Mouse (Mus musculus) WW6 (cell line): ENCODE results near the gene Helz.

Experiments used
- DNase-seq: peaks from one replicate; pipeline ENCODE4 v3.0.0-alpha.2; 2013; ENCODE audit warnings: low read depth, low spot score

The Helz gene

GRCm38 (mm10) chr11:107721057-107721456 is 173.3 kb downstream of the Helz start:
- no peak for DNase-seq

DNA sequence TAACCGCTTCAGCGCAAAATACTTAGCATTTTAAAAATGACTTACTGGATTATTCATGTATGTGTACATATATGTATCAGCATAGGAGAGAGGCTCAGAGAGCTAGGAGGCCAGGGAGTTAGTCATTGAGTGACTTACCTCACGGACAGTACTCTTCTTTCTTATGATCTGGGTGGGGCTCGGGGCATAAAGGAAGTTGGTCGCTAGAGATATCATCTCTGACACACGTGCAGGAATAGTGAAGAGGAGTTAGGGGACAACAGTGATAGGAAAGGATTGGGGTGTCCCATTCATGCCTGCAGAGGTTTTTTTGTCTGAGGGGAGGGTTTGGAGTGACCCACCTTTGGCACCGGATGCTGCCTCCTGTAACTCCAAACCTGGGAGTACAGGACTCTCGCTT is 176.9 kb downstream of the Helz start:
- DNase-seq: no peak

DNA sequence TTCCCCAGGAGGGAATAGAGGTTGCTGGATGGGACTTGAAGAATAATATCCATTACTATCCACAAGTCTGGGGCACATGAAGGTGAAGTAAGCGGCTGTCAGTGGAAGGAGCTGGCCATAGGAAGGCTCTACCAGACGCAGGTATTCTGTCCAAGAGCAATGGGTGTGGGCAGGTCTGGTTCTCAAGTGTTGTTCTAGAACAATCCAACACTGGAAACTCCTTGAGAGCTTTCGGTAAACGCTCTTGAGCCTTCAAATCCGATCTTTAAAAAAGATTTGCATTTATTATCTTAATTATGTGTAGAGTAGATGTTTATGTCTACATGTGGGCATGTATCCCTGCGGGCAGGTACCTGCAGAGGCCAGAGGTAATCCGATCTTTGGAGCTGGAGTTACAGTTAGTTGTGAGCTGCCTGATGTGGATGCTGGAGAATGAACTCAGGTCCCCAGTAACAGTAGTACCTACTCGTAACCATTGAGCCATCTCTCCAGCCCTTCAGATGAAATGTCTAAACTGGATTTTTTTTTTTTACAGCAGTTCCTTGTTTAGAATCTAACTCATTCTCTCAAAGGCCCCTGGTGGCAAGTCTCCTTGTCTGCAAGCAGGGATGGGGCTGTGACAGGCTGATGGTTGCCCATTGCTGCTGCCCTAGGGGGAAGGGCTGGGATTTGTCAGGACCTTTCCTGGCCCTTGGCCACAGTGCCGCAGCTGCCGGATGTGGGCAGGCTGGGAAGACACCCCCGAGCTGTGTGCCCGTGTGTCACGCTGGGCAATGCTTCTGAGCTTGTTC is 180.5 kb downstream of the Helz start:
- no peak for DNase-seq

GRCm38 (mm10) chr11:107729141-107729540 is 181.4 kb downstream of the Helz start:
- DNase-seq: no peak

DNA sequence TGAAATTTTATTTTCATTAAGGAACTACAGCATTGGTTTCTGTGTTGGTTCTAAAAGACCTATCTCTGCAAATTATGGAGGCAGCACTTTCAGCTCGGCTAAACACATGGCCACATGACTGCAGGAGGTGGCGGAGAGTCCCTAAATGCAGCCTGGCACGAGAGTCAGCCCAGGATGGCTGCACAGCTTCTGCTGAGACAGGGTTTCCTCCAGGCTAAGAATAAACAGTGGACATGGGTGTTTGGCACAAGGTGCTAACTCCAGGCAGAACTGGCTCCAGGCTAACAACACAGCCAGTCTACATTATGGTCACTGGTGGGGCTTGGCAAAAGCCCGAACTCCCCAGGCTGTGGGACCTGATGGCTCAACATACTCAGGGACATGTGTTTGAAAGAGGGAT is 183.2 kb downstream of the Helz start:
- no peak for DNase-seq

DNA sequence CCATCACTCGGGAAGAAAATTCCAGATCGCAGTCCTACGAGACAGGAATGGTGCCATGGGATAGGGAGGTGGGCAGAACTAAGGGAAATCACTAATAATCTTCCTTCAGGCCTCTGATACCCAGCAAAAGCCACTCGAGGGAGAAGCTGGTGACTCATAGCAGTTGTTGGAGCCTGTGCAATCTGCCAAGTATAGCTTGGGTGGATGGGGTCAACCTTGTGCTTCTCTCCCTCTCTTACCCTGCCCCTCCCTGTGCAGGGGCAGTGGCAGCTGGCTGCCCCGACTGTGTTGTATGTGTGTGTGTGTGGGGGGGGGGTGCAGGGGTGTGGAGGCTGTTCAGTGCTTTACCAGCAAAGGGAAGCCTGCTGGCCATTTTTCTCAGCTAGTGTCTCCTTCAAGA is 183.8 kb downstream of the Helz start:
- DNase-seq: no peak

- DNase-seq: no peak
These were observed 186.4 kb downstream of the Helz start for GRCm38 (mm10) chr11:107734133-107734532.

DNA sequence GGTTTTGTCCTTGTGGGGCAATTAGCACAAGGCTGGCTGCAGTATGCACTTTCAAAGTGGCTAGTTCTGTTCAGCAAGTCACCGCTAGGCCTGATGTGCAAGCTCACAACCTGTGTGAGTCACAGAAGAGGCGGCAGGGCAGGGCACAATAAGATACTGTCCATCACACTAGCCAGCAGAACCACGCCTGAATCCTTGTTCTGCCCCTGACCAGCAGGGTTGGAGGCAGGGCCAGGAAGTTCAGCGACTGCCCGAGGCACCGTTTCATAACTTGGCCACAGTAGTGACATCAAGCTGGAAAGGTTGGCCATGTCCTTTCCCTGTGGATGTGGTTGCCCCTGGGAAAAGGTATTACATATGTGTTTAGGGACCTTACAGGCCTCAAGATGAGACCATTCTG is 190.2 kb downstream of the Helz start:
- DNase-seq: no peak

DNA sequence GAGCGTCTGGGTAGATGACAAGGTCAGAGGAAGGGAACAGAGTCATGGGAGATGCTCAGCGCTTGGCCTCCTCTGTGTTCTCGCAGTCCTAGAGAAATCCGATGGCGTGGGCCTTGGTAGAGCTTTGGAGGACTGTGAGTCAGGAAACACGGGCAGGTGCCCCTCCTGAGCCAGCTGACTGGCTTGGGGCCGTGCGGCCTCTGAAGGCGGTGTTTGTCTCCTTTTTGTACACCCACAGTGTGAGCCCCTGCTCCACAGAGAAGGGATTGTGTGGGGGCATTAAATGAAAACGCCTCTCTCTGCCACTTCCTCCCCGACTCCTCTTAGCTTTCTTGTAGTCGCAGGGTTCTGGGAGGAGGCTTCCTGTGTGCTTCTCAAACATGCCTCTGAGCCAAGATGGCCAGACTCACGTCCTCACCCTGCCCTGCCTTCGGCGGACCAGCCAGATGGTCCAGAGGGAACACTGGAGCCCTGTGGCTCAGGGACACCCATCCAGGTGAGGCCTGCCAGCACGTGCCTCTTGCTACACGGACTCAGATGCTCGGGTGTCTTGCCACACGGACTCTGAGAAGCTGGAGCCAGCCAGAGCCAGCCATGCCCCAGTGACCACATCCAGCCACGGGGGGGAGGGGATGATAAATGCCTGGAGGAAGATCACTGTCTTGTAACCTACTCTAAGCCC is 190.8 kb downstream of the Helz start:
- no peak for DNase-seq

- DNase-seq: no peak
These were observed 195.4 kb downstream of the Helz start for GRCm38 (mm10) chr11:107743100-107743499.
